12 mouse cellular contexts compared by ENCODE assay signal in genomic region chr11:101936421-101936820, GRCm38 (mm10). TPM values are rescaled to one million over a fixed set of nuclear protein-coding genes. Genes with fewer than 3 reads are reported as not detected.
A peak's percentile ranks its signal among the peaks of the same experiment; 100 is the strongest.
DNase-seq lines count a peak whose midpoint lies in the region; ATAC-seq and TF ChIP-seq lines count a peak whose summit lies in the region.
"Had no signal": no experiment of that assay in that cellular context is flagged by ENCODE, and none has a peak within 500 bp of the region (broad histone marks: within the 10 kb centered on the region; RNA-seq: fewer than 3 reads in every experiment).

No protein-coding gene starts in this region.

- no peak for TF ChIP-seq CTCF in intestine, postnatal 0 days (IDR thresholded peaks at IDR 0.05; ENCODE audit: low read depth)
- TF ChIP-seq CTCF in brain, embryonic 14.5 days (IDR thresholded peaks at IDR 0.05; ENCODE audit: borderline replicate concordance, extremely low read depth, insufficient read depth, insufficient read length), result no peak

- H3K9ac ChIP-seq in intestine, embryonic 14.5 days (ENCODE audit: low read length), result no peak overlapping the region
- no peak overlapping the region for H3K9ac ChIP-seq in intestine, postnatal 0 days (ENCODE audit: low read depth, low read length)

- H3K4me2 ChIP-seq in intestine, embryonic 14.5 days (ENCODE audit: low read length), result peak overlapping the region; percentile 76; the same call in 1 of the 2 replicates
- H3K4me2 ChIP-seq in intestine, postnatal 0 days (replicated peaks; ENCODE audit: low read depth), result no peak overlapping the region

- H3K4me3 ChIP-seq in intestine, embryonic 14.5 days (ENCODE audit: low read depth, low read length), result no peak overlapping the region
- H3K4me3 ChIP-seq in intestine, postnatal 0 days (ENCODE audit: low read depth, low read length), result no peak overlapping the region

- H3K9me3 ChIP-seq in intestine, embryonic 14.5 days (ENCODE audit: control insufficient read depth, low read length), result no peaks in the 10 kb centered on the region
- no peaks in the 10 kb centered on the region for H3K9me3 ChIP-seq in intestine, postnatal 0 days (ENCODE audit: control insufficient read depth)
- H3K9me3 ChIP-seq: limb, embryonic 15.5 days had no signal

- H3K27ac ChIP-seq in intestine, embryonic 14.5 days (ENCODE audit: low read depth), result no peak overlapping the region
- no peak overlapping the region for H3K27ac ChIP-seq in intestine, postnatal 0 days (ENCODE audit: low read depth, low read length)
- H3K27ac ChIP-seq: limb, embryonic 15.5 days had no signal

- no peak for ATAC-seq in intestine, embryonic 14.5 days (replicated peaks; ENCODE audit: low FRiP score, low TSS enrichment, low read depth)
- no peak; the same call in 1 of the 2 replicates for ATAC-seq in intestine, postnatal 0 days
- ATAC-seq: inflammation-experienced regulatory T-cells, adult 6 months had no signal

- H3K36me3 ChIP-seq in intestine, embryonic 14.5 days (ENCODE audit: control insufficient read depth, insufficient read depth, low read length), result no peaks in the 10 kb centered on the region
- no peaks in the 10 kb centered on the region for H3K36me3 ChIP-seq in intestine, postnatal 0 days (ENCODE audit: control insufficient read depth, insufficient read depth)
- H3K36me3 ChIP-seq: limb, embryonic 15.5 days had no signal

- DNase-seq in intestine, embryonic 14.5 days (ENCODE audit: low spot score), result no peak
- DNase-seq in ES-CJ7 (ENCODE audit: low read depth, low spot score), result peak; percentile 59
- peak; percentile 22 for DNase-seq in brain, embryonic 14.5 days (ENCODE audit: low read depth)
- peak; percentile 14 for DNase-seq in large intestine, adult 2 months (ENCODE audit: low read depth, low spot score)
- no peak for DNase-seq in cerebellum, adult 18-20 months
- DNase-seq in adrenal gland, adult 8-10 months, result no peak
- DNase-seq: cerebellum, adult 8-10 months had no signal

- no peak for TF ChIP-seq POLR2A in brain, embryonic 14.5 days (IDR thresholded peaks at IDR 0.05; ENCODE audit: borderline replicate concordance, extremely low read depth, insufficient read depth, insufficient read length, poor library complexity, severe bottlenecking)

- H3K27me3 ChIP-seq in intestine, embryonic 14.5 days (replicated peaks; ENCODE audit: control insufficient read depth, insufficient read depth, low read length), result peaks cover 16% of the 10 kb centered on the region; the same call in 1 of the 2 replicates
- peaks cover 4% of the 10 kb centered on the region for H3K27me3 ChIP-seq in intestine, postnatal 0 days (replicated peaks; ENCODE audit: control insufficient read depth, insufficient read depth, low read length)

- 38% methylated on average over 7 of the region's 7 CpGs for WGBS in intestine, embryonic 14.5 days
- WGBS in intestine, postnatal 0 days, result 48% methylated on average over 7 of the region's 7 CpGs
- WGBS in large intestine, adult 2 months, result 37% methylated on average over 7 of the region's 7 CpGs

- H3K4me1 ChIP-seq in intestine, embryonic 14.5 days (replicated peaks; ENCODE audit: control insufficient read depth, insufficient read depth, low read length), result peaks cover 9% of the 10 kb centered on the region; the same call in 1 of the 2 replicates
- 0 out of 2 replicates have a peak, but pooled peaks cover 4% of the 10 kb centered on the region for H3K4me1 ChIP-seq in intestine, postnatal 0 days (replicated peaks; ENCODE audit: control insufficient read depth, insufficient read depth, low read length)

RNA-seq across cellular contexts. Expression of gene Sost, which starts 30.4 kb away (rescaled TPM):
- polyA plus RNA-seq in intestine, embryonic 14.5 days (2014; fragmentation: Nextera tagmentation; extraction: Ambion mirVana), result not detected in 2 replicates
- not detected in 2 replicates for polyA plus RNA-seq in intestine, postnatal 0 days (2015; fragmentation: Nextera tagmentation; extraction: Ambion mirVana)
- polyA plus RNA-seq in brain, embryonic 14.5 days (2012; rRNA removed), result 0.22 and 0.23 TPM in 2 replicates
- not detected in 2 replicates for polyA plus RNA-seq in large intestine, adult 2 months (2012; rRNA removed)
- total RNA-seq in adrenal gland, adult 8-10 months (2022), result not detected
- total RNA-seq: layer of hippocampus, postnatal 14 days had no signal
- polyA plus RNA-seq: inflammation-experienced regulatory T-cells, adult 6 months had no signal

RNA-seq across cellular contexts. Expression of gene Meox1, which starts 42.2 kb away (rescaled TPM):
- 3.3 and 4.0 TPM in 2 replicates for polyA plus RNA-seq in intestine, embryonic 14.5 days (2014; fragmentation: Nextera tagmentation; extraction: Ambion mirVana)
- polyA plus RNA-seq in intestine, postnatal 0 days (2015; fragmentation: Nextera tagmentation; extraction: Ambion mirVana), result 3.8 and 4.1 TPM in 2 replicates
- polyA plus RNA-seq in brain, embryonic 14.5 days (2012; rRNA removed), result 0.35 and 0.36 TPM in 2 replicates
- 1.6 and 1.8 TPM in 2 replicates for polyA plus RNA-seq in large intestine, adult 2 months (2012; rRNA removed)
- 1 to 10 TPM; 1.9 to 6.5 (median 4.1) TPM for total RNA-seq in adrenal gland, adult 8-10 months (2022)
- polyA plus RNA-seq: inflammation-experienced regulatory T-cells, adult 6 months had no signal

RNA-seq across cellular contexts. Expression of gene Cfap97d1, which starts 47.7 kb away (rescaled TPM):
- not detected in 2 replicates for polyA plus RNA-seq in intestine, embryonic 14.5 days (2014; fragmentation: Nextera tagmentation; extraction: Ambion mirVana)
- not detected in 2 replicates for polyA plus RNA-seq in intestine, postnatal 0 days (2015; fragmentation: Nextera tagmentation; extraction: Ambion mirVana)
- polyA plus RNA-seq in brain, embryonic 14.5 days (2012; rRNA removed), result not detected in 2 replicates
- polyA plus RNA-seq in large intestine, adult 2 months (2012; rRNA removed), result not detected in 2 replicates
- total RNA-seq in adrenal gland, adult 8-10 months (2022), result not detected
- total RNA-seq: gastrocnemius, postnatal 10 days; layer of hippocampus, postnatal 14 days had no signal
- polyA plus RNA-seq: inflammation-experienced regulatory T-cells, adult 6 months; limb, embryonic 15.5 days had no signal

RNA-seq across cellular contexts. Expression of gene Dusp3, which starts 50.4 kb away (rescaled TPM):
- 25.3 and 27.0 TPM in 2 replicates for polyA plus RNA-seq in intestine, embryonic 14.5 days (2014; fragmentation: Nextera tagmentation; extraction: Ambion mirVana)
- 49.9 and 53.5 TPM in 2 replicates for polyA plus RNA-seq in intestine, postnatal 0 days (2015; fragmentation: Nextera tagmentation; extraction: Ambion mirVana)
- polyA plus RNA-seq in brain, embryonic 14.5 days (2012; rRNA removed), result 9.7 and 15.4 TPM in 2 replicates
- 19.2 and 32.9 TPM in 2 replicates for polyA plus RNA-seq in large intestine, adult 2 months (2012; rRNA removed)
- 100 to 1,000 TPM; 110 to 201 (median 145) TPM for total RNA-seq in adrenal gland, adult 8-10 months (2022)

Comparison
In these comparisons a context has a peak if more than half of its experiments do, and no peak if none do; other contexts are left out.
1. DNase-seq: peak in ES-CJ7 (single experiment), brain, embryonic 14.5 days (single experiment) and large intestine, adult 2 months (single experiment); none in intestine, embryonic 14.5 days (single experiment), cerebellum, adult 18-20 months (0 of 2) and adrenal gland, adult 8-10 months (single experiment).